Mouse (Mus musculus) forebrain, embryonic 11.5 days (tissue): ENCODE measurements around the gene Nup62. TPM values are rescaled to one million over a fixed set of nuclear protein-coding genes. Genes with fewer than 3 reads are reported as not detected.

Experiments used
- ATAC-seq: fragments of 200-750 bp; cut with Nextera tagmentation; replicated peaks from 2 replicates; pipeline ENCODE4 v1.8.0; 2017; ENCODE audit warnings: moderate TSS enrichment; ENCODE audit not compliant: low FRiP score
- DNase-seq: peaks from one replicate; pipeline ENCODE4 v3.0.0-alpha.2; 2017; ENCODE audit warnings: low spot score
- H3K27ac ChIP-seq: fragments of 300-500 bp; sonication (generic); 2 replicates; pipeline ENCODE4 v1.5.1; 2014; ENCODE audit warnings: low read depth, low read length
- H3K27me3 ChIP-seq: fragments of 300-500 bp; sonication (generic); 2 replicates; pipeline ENCODE4 v1.6.1; 2014; ENCODE audit warnings: mild to moderate bottlenecking, low read length, mixed read lengths; ENCODE audit not compliant: control insufficient read depth, insufficient read depth
- H3K36me3 ChIP-seq: fragments of 300-500 bp; sonication (generic); 2 replicates; pipeline ENCODE4 v1.6.1; 2014; ENCODE audit warnings: mild to moderate bottlenecking, low read length, moderate library complexity, mixed read lengths; ENCODE audit not compliant: control insufficient read depth, insufficient read depth
- H3K4me1 ChIP-seq: fragments of 300-500 bp; sonication (generic); replicated peaks from 2 replicates; pipeline ENCODE4 v1.6.1; 2014; ENCODE audit warnings: low read length, mixed read lengths; ENCODE audit not compliant: control insufficient read depth, insufficient read depth
- H3K4me2 ChIP-seq: fragments of 300-500 bp; sonication (generic); 2 replicates; pipeline ENCODE4 v1.6.1; 2014; ENCODE audit warnings: low read depth, mild to moderate bottlenecking, low read length, moderate library complexity, mixed read lengths; ENCODE audit not compliant: severe bottlenecking
- H3K4me3 ChIP-seq: fragments of 300-500 bp; sonication (generic); 2 replicates; pipeline ENCODE4 v1.5.1; 2014; ENCODE audit warnings: low read depth, low read length
- H3K9ac ChIP-seq: fragments of 300-500 bp; sonication (generic); 2 replicates; pipeline ENCODE4 v1.6.1; 2014; ENCODE audit warnings: low read length
- H3K9me3 ChIP-seq: fragments of 300-500 bp; sonication (generic); 2 replicates; pipeline ENCODE4 v1.6.1; 2016; ENCODE audit warnings: low read length, mixed read lengths; ENCODE audit not compliant: control insufficient read depth
- WGBS: fragments of 180-500 bp; shearing (Covaris S2); extraction: QIAGEN DNeasy Blood & Tissue Kit; methylation state at CpG from one replicate; pipeline ENCODE4 v1.1.7; 2014; 5-methylcytosine and 5-hydroxymethylcytosine counted together
- microRNA counts: library from miRNA; unstranded; fragments of <30 nt; microRNA quantifications from one replicate; lab custom pipeline; 2015
- microRNA-seq: library from miRNA; unstranded; fragments of <30 nt; microRNA quantifications from one replicate; pipeline ENCODE4, GENCODE M21; 2016; ENCODE audit not compliant: insufficient number of aligned reads
- polyA plus RNA-seq: library from polyadenylated mRNA; unstranded; fragments of >200 nt; fragmentation: Nextera tagmentation; extraction: Ambion mirVana; gene quantifications from 2 replicates; pipeline ENCODE4 v1.2.1, GENCODE M21; 2014

Nup62 gene
- polyA plus RNA-seq, 1 experiment from 2014 or later: 73.5 TPM

DNA sequence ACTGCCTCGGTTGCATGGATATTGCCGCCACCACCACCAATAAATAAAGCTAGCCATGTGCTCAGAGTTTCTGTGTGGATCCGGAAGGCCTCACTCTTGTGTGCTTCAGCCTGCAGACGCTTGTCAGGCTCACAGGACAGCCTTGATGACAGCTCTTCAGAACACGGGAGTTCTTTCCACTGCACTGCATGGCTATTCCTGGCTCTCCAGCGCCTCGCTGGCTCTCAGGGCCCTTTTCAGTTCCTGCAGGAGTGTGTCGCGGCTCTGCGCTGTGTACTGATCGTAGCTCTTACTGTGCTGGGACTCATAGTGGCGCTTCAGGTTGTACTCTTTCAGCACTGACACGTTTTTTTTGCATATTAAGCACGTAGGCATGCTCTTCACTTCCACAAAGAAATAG lies 61.9 kb downstream of the Nup62 start:
- DNase-seq (no peak), ATAC-seq (no peak)
- Histone ChIP-seq H3K4me1 (no peaks in the 10 kb centered on the region), H3K4me2 (no peak overlapping the region), H3K4me3 (no peak overlapping the region), H3K36me3 (peaks cover 26% of the 10 kb centered on the region; the same call in 1 of the 2 replicates), H3K27me3 (no peaks in the 10 kb centered on the region), H3K27ac (no peak overlapping the region), H3K9ac (no peak overlapping the region), H3K9me3 (no peaks in the 10 kb centered on the region)
- WGBS: 91% methylated on average over 14 of the region's 14 CpGs

MicroRNAs within 50 kb of the gene (microRNA counts, 519-probe panel; counts per million panel counts)
- 31.2 counts per million for microRNA mmu-miR-707 (lab: Ali Mortazavi, UCI)

Small RNAs within 50 kb of the gene (microRNA-seq; reads per million reads assigned to microRNA genes)
- gene Mir707: not detected

Other genes with a start within 250 kb of the Nup62 start
- 0.68 and 0.92 TPM in 2 replicates for gene Napsa, start 243.7 kb upstream of the Nup62 start, polyA plus RNA-seq
- gene Kcnc3, start 225.4 kb upstream of the Nup62 start, polyA plus RNA-seq: 1.8 and 2.0 TPM in 2 replicates
- gene Myh14, start 145.2 kb upstream of the Nup62 start, polyA plus RNA-seq: 1.7 and 2.6 TPM in 2 replicates
- not detected in 2 replicates for gene Izumo2, start 107.3 kb upstream of the Nup62 start, polyA plus RNA-seq
- gene Vrk3, start 67.7 kb upstream of the Nup62 start, polyA plus RNA-seq: 41.7 and 42.2 TPM in 2 replicates
- 3.9 and 4.4 TPM in 2 replicates for gene Zfp473, start 65.0 kb upstream of the Nup62 start, polyA plus RNA-seq
- 1.1 and 1.4 TPM in 2 replicates for gene Il4i1, start 299 bp downstream of the Nup62 start, polyA plus RNA-seq
- 3.2 and 3.4 TPM in 2 replicates for gene Atf5, start 570 bp downstream of the Nup62 start, polyA plus RNA-seq
- gene Akt1s1, start 32.9 kb downstream of the Nup62 start, polyA plus RNA-seq: 79.9 and 83.0 TPM in 2 replicates
- gene Tbc1d17, start 33.0 kb downstream of the Nup62 start, polyA plus RNA-seq: 67.6 and 69.9 TPM in 2 replicates
- gene Pnkp, start 41.1 kb downstream of the Nup62 start, polyA plus RNA-seq: 31.6 and 32.1 TPM in 2 replicates
- gene Ptov1, start 53.7 kb downstream of the Nup62 start, polyA plus RNA-seq: 454 and 526 TPM in 2 replicates
- 135 and 139 TPM in 2 replicates for gene Med25, start 76.6 kb downstream of the Nup62 start, polyA plus RNA-seq
- gene Fuz, start 80.0 kb downstream of the Nup62 start, polyA plus RNA-seq: 32.9 TPM in 2 replicates
- gene Ap2a1, start 113.4 kb downstream of the Nup62 start, polyA plus RNA-seq: 88.8 and 93.4 TPM in 2 replicates
- gene Tsks, start 127.1 kb downstream of the Nup62 start, polyA plus RNA-seq: 0.23 TPM in 1 of 2 replicates, not detected in the other
- gene Cpt1c, start 158.8 kb downstream of the Nup62 start, polyA plus RNA-seq: 26.3 and 27.2 TPM in 2 replicates
- 286 and 301 TPM in 2 replicates for gene Prmt1, start 170.5 kb downstream of the Nup62 start, polyA plus RNA-seq
- gene Irf3, start 181.6 kb downstream of the Nup62 start, polyA plus RNA-seq: 75.3 and 86.0 TPM in 2 replicates
- gene Bcl2l12, start 182.6 kb downstream of the Nup62 start, polyA plus RNA-seq: 70.6 and 74.9 TPM in 2 replicates
- 59.9 and 60.2 TPM in 2 replicates for gene Scaf1, start 200.3 kb downstream of the Nup62 start, polyA plus RNA-seq
- 15.5 and 16.6 TPM in 2 replicates for gene Rras, start 201.9 kb downstream of the Nup62 start, polyA plus RNA-seq
- gene Prr12, start 236.8 kb downstream of the Nup62 start, polyA plus RNA-seq: 16.1 and 19.2 TPM in 2 replicates
- gene Nosip, start 246.3 kb downstream of the Nup62 start, polyA plus RNA-seq: 52.6 and 64.0 TPM in 2 replicates
- 14.2 and 18.4 TPM in 2 replicates for gene Prrg2, start 246.6 kb downstream of the Nup62 start, polyA plus RNA-seq